Mouse (Mus musculus): ENCODE results near the gene Atp5s.

The Atp5s gene

DNA sequence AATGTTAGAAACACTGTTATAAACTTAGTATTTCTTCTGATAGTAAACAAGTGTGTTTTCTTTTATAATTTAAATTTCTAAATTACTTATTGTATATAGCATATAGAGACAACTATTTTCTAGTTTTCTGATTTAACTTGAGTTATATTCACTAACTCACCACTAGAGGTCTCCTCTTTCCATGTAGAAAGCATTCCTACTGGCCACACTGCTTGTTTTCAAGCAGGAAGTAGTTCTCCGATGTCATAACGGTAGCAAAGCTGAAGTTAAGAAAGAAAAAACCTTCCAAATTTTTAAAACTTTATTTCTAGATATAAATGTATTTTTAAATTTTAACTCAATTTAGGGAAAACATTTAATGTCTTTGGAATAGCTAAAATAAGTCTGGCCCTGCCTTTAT, 8.8 kb downstream of the Atp5s start:
- no peak for DNase-seq

DNA sequence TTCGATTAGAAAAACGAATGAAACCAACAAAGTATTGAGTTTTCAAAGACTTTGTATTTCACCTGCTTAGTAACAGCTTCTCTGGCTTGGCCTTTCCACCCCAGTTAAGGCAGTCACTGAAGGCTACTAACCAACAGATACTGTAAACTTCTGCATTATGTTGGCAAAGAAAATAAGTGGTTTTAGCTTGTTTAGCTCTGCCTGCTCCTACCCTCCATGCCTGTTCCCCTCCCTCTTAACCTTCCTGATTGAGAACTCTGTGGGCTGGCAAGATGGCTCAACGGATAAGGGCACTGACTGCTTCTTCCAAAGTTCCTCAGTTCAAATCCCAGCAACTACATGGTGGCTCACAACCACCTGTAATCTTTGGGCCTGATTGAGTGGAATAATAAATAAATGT, 9.2 kb downstream of the Atp5s start:
- DNase-seq: no peak

DNA sequence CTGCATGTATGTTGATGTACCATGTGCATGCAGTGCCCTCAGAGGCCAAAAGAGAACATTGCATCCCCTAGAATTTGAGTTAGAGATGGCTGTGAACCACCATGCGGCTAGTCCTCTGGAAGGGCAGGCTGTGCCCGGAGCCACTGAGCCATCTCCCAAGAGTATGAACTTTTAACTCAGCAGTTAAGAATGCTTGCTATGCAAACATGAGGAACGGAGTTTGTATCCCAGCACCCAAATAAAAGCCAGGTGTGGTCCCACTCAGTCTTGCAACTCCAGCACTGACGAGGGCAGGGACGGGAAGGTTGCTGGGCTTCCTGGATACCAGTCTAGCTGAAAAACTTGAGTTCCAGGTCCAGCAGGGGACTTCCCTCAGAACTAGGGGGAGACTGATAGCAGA, 17.2 kb downstream of the Atp5s start:
- peak; percentile 19 for DNase-seq

- DNase-seq: no peak
Measured at GRCm38 (mm10) chr12:69744138-69744537, 19.4 kb downstream of the Atp5s start.

GRCm38 (mm10) chr12:69751864-69752341, 27.2 kb downstream of the Atp5s start:
- DNase-seq: peak; percentile 72

DNA sequence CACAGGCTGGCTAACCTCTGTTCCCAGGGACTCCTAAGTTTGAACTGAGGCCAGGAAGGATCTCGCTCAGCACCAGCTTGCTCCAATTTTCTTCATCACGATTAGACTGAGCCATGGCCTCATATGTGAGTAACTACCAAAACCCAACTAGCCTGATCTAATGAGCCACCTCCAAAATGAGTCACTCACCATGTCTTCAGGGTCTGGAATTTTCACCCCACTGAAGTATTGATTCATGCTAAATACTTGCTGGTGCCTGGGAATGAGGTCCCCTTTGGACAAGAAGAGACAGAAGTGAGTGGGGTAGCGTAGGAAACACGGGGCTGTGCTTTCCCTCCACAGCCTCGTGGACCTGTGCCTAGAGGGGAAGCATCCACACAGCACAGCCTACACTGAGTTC, 29.2 kb downstream of the Atp5s start:
- no peak for DNase-seq

- DNase-seq: no peak
Measured at GRCm38 (mm10) chr12:69756015-69756414, 31.3 kb downstream of the Atp5s start.

GRCm38 (mm10) chr12:69757418-69758141, 32.8 kb downstream of the Atp5s start:
- peak; percentile 89 for DNase-seq

GRCm38 (mm10) chr12:69758221-69759185, 33.8 kb downstream of the Atp5s start:
- DNase-seq: peak; percentile 74

DNA sequence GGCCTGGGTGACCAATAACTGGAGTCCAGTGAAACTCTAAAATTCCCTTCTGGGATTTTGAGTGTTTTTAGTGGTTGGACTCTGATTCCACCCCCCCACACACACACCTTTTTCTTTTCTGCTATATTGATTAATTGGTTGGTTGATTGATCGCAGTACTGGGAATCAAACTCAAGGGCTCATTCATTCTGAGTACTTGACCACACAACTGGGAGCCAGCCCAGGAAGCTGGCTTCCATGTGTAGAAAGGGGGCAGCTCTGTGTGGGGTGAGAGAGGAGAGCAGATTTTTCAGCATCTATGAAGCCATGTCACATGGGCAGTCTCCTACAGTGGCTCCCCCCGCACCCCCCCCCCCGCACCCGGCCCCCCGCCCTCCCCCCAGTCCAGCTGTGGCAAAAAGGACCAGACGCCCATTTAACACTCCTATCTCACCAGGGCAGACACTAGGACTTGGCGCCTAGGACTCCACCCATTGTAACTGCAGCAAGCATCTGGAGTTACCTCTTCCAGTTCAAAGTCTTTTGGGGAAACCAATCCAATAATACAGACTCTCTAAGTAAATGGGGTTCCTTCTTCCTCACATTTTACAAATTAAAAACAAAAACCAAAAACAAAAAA, 34.6 kb downstream of the Atp5s start:
- no peak for DNase-seq

GRCm38 (mm10) chr12:69760014-69760413, 35.3 kb downstream of the Atp5s start:
- DNase-seq: no peak

DNA sequence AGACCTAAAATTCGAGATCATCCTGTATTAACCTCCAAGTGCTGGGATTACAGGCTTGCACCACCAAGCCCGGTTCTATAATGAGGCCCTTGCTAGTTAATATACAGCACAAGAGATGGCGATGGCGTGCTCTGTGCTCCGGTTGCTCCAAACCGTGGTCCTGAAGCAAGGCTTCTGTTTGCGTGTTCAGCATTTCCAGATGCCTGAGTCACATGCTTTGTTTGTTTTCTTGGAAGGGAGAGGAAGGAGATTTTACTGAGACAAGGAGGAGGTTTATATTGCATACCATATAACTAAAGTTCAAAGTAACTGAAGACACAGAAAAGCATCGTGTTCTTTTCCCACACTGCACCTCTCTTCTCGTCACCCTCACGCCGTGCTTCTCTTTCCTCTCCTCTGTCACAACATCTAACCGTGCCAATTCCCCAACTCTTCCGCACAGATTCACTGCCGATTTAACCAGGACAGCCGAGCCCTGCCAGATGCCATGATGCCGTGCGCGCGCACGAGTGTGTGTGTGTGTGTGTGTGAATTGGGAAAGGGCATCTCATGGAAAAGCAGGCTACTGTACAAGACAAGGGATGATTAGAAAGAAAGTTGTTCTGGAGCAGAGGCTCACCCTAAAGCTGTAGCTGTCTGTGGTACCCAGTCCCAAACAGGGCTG, 36.1 kb downstream of the Atp5s start:
- DNase-seq: no peak

DNA sequence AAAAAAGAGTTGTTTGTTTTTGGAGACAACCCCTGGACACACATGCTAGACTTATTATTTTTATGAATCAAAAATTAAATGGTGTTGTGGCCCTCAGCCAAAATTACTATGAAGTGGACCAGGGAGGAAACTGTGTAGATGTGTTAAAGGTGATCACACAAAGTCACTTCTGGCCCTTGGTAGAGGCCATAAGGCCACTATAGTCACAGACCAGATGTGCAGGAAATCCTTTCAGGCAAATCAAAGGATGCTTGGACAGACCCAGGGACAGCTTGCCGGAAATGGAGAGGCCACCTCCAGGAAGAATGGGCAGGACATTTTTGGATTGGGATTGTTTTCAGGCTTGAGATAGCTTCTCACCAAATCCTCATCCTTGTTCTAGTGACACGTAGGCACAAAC, 36.9 kb downstream of the Atp5s start:
- DNase-seq: peak; percentile 50

GRCm38 (mm10) chr12:69765543-69765942, 40.8 kb downstream of the Atp5s start:
- DNase-seq: peak; percentile 45

GRCm38 (mm10) chr12:69766185-69766904, 41.6 kb downstream of the Atp5s start:
- DNase-seq: peak; percentile 73

DNA sequence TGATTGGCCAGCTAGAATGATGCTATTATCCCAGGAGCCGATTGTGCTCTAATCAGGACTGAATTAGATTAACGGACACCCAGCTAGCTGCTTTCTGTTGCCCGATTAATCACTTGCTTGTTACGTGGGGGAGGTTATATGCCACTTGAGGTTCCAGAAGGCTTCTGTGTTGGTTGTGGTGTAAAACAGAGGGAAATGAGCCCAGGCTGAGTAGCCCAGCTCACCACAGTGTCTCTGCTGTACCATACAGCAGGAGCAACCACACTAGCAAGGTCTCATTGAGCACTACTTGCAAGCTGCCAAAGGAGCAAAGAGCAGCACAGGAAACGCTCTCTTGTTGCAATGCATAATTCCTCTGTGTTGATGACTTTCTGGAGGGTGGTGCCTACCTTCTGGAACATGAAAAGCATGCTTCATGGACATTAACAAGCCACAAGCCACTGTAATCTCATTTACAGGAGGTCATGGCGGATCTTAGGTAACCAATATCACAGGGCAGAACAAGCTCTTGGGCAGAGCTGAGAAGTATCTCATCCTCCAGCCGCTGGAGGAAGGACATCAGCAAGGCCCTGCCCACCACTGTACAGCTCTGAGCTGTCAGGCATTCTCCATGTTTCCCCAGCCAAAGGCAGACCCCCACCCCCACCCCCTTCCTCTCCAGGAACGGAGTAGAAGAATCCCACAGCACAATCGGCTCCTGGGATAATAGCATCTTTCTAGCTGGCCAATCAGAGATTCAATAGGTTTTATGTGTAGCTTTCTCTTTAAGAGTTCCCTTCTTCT, 42.9 kb downstream of the Atp5s start:
- no peak for DNase-seq

- DNase-seq: no peak
Measured at GRCm38 (mm10) chr12:69768841-69769240, 44.1 kb downstream of the Atp5s start.

DNA sequence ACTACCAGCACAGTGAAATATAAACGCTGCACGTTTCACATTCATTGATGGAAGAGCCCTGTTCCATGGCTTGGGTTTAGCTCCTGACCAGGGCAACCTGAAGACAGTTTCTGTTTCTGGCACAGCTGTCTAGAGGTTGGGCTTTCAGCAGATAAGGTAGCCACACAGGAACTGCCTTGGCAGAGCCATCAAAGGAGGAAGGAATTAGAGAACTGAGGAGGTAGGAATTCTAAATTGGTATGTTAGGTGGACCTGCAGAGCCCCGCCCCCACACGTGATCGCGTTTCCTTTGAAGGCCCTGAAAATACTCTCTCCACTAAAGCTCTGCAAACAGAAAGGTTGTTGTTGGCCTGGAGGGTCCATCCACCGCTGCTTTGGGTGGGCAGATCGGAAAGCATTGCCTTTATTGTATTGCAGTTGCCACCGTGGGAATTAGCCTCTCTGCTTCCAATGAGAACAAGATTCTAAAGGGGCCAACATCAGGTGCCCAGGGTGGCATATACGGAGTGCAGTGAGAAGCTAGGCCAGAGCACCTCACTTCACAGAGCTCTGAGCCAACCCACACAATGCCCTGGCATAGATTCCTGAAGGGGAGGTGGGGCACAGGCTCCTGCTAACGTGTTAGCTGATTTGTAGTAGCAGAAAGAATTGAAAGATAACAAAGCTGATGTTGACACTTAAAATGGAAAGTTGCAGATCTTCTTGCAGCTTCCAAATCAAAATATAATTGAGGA, 52.0 kb downstream of the Atp5s start:
- DNase-seq: peak; percentile 73

DNA sequence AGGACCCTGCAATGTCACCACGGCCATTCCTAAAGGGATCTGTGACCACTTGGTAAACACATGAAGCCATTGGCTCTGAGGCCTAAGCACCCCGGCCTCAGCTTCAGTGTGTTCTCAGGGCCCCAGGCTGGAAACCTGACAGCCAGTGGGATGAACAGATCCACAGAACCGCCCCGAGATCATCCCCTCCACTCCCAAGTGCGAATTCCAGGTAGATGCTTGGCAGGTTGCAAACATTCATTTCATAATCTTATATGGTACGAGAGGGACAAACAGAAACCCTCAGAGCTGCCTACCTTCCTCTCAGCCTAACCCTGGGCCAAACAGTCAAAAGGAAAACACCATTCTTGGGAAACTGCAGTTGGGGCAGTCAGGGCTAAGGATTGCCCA, 52.6 kb downstream of the Atp5s start:
- DNase-seq: no peak

- DNase-seq: no peak
Measured at GRCm38 (mm10) chr12:69777957-69778356, 53.2 kb downstream of the Atp5s start.

DNA sequence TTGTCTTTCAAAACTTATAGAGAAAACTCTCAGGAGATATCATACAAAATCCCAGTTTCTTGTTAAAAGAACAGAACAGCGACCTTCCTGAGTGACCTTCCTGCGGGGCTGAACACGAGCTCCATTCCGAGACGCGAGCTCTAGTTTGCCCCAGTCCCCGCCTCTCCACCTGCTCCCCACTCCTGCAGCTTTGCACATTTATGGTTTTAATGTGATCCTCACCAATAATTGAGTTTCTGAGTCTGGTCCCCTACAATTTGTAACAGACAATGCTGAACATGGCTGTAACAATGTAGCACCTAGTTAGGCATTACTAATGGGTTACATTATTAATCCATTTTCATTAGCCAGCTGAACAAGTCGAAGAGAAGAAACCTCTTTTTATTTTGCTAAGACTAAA, 56.7 kb downstream of the Atp5s start:
- peak; percentile 45 for DNase-seq
